Mouse (Mus musculus) stomach, postnatal 0 days (tissue): Measurements from ENCODE around the gene Eif3k. TPM values are rescaled to one million over a fixed set of nuclear protein-coding genes. Genes with fewer than 3 reads are reported as not detected.

Source experiments
- ATAC-seq: fragments of 200-750 bp; cut with Nextera tagmentation; 2 replicates; pipeline ENCODE4 v1.8.0; 2017; ENCODE audit not compliant: low FRiP score, low TSS enrichment
- DNase-seq: peaks from one replicate; pipeline ENCODE4 v3.0.0-alpha.2; 2016; ENCODE audit warnings: low spot score
- H3K27ac ChIP-seq: fragments of 300-500 bp; sonication (generic); replicated peaks from 2 replicates; pipeline ENCODE4 v1.5.1; 2014; ENCODE audit warnings: mild to moderate bottlenecking, control low read depth
- H3K27me3 ChIP-seq: fragments of 300-500 bp; sonication (generic); 2 replicates; pipeline ENCODE4 v1.6.1; 2014; ENCODE audit warnings: low read length; ENCODE audit not compliant: control insufficient read depth, insufficient read depth
- H3K36me3 ChIP-seq: fragments of 300-500 bp; sonication (generic); 2 replicates; pipeline ENCODE4 v1.6.1; 2014; ENCODE audit warnings: low read length, mixed read lengths; ENCODE audit not compliant: control insufficient read depth, insufficient read depth
- H3K4me1 ChIP-seq: fragments of 300-500 bp; sonication (generic); replicated peaks from 2 replicates; pipeline ENCODE4 v1.6.1; 2014; ENCODE audit warnings: antibody characterized with exemption; ENCODE audit not compliant: control insufficient read depth, insufficient read depth
- H3K4me2 ChIP-seq: fragments of 300-500 bp; sonication (generic); replicated peaks from 2 replicates; pipeline ENCODE4 v1.6.1; 2014; ENCODE audit warnings: low read depth, mild to moderate bottlenecking, control low read depth, moderate library complexity
- H3K4me3 ChIP-seq: fragments of 300-500 bp; sonication (generic); 2 replicates; pipeline ENCODE4 v1.5.1; 2014; ENCODE audit warnings: low read depth, low read length, control low read depth
- H3K9ac ChIP-seq: fragments of 300-500 bp; sonication (generic); 2 replicates; pipeline ENCODE4 v1.6.1; 2014; ENCODE audit warnings: mild to moderate bottlenecking, low read length, control low read depth, mixed read lengths
- H3K9me3 ChIP-seq: fragments of 300-500 bp; sonication (generic); 2 replicates; pipeline ENCODE4 v1.6.1; 2016; ENCODE audit warnings: low read length; ENCODE audit not compliant: control insufficient read depth
- CTCF ChIP-seq: IDR thresholded peaks from 2 replicates; pipeline ENCODE4 v1.5.1; 2016; ENCODE audit warnings: antibody characterized with exemption, low read depth, mild to moderate bottlenecking, moderate library complexity
- EP300 ChIP-seq: optimal IDR thresholded peaks from 2 replicates; pipeline ENCODE3; 2016; ENCODE audit warnings: antibody characterized with exemption
- WGBS: fragments of 180-500 bp; shearing (Covaris S2); extraction: QIAGEN DNeasy Blood & Tissue Kit; methylation state at CpG from one replicate; pipeline ENCODE4 v1.1.7; 2014; 5-methylcytosine and 5-hydroxymethylcytosine counted together
- polyA plus RNA-seq: library from polyadenylated mRNA; unstranded; fragments of >200 nt; fragmentation: Nextera tagmentation; extraction: Ambion mirVana; gene quantifications from 2 replicates; pipeline ENCODE4 v1.2.1, GENCODE M21; 2015

The Eif3k gene
- polyA plus RNA-seq, 1 experiment from 2014 or later, result 295 TPM

DNA sequence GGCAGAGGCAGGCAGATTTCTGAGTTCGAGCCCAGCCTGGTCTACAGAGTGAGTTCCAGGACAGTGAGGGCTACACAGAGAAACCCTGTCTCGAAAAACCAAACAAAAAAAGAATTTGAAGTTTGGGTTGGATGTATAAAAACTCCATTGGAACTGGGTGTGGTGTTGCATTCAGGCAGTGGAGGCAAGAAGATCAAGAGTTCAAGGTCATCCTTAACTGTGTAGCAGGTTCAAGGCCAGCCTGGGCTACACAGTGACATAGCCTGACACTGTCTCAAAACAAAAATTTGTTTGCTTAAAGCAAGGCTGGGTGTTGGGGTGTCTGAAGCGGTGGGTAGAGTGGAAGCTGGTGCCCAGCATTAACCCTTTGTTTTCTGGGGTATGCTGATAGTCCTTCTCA lies 11.7 kb upstream of the Eif3k start:
- Histone ChIP-seq H3K4me1 (no peaks in the 10 kb centered on the region), H3K9ac (no peak overlapping the region), H3K9me3 (no peaks in the 10 kb centered on the region), H3K36me3 (no peaks in the 10 kb centered on the region), H3K27ac (no peak overlapping the region), H3K27me3 (no peaks in the 10 kb centered on the region), H3K4me3 (no peak overlapping the region), H3K4me2 (no peak overlapping the region)
- ATAC-seq, result no peak
- DNase-seq, result no peak
- whole genome bisulfite sequencing, result 79% methylated on average over 3 of the region's 3 CpGs
- TF ChIP-seq EP300 (no peak), CTCF (no peak)

DNA sequence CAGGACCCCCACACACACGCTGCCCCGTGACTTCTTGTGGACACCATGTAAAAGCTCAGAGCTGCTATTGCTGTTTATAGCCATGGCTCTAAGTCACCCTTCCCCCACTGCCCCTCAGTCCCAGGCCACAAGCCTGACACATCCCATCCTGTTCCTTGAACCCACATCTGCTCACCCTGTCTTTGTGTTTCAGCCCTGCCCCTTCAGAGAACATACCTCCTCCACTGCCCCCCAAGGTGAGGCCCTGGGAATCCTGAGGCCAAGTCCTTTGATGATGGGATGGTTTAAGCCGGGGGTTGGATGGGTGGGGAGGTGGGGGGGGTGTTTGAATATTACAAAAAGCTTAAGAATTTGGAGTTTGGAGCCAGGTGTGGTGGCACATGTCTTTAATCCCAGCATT lies 11.3 kb upstream of the Eif3k start:
- TF ChIP-seq EP300 (no peak), CTCF (no peak)
- Histone ChIP-seq H3K4me3 (no peak overlapping the region), H3K36me3 (no peaks in the 10 kb centered on the region), H3K4me1 (no peaks in the 10 kb centered on the region), H3K9me3 (no peaks in the 10 kb centered on the region), H3K4me2 (no peak overlapping the region), H3K9ac (no peak overlapping the region), H3K27ac (no peak overlapping the region), H3K27me3 (no peaks in the 10 kb centered on the region)
- DNase-seq (no peak), ATAC-seq (no peak)
- 87% methylated on average over 3 of the region's 3 CpGs for WGBS

DNA sequence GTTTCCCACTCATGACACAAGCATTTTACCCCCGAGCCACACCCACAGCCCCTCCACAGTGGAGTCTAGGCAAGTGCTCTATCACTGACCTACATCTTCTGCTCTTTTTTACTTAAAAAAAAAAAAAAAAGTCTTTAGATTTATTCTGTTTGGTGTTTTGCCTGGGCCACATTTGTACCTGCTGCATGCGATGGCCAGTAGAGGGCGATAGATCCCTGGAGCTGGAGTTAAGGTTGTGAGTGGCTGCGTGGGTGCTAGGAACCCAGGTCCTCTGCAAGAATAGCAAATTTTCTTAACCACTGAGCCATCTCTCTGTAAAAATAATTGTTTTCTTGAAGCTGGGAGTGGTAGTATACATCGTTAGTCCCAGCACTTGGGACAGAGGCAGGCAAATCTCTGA lies 10.0 kb upstream of the Eif3k start:
- TF ChIP-seq EP300 (no peak), CTCF (peak; percentile 58)
- H3K9me3 ChIP-seq, result no peaks in the 10 kb centered on the region

GRCm38 (mm10) chr7:28990766-28991273 lies 9.2 kb upstream of the Eif3k start:
- DNase-seq (no peak), ATAC-seq (no peak)
- Histone ChIP-seq H3K27me3 (no peaks in the 10 kb centered on the region), H3K4me3 (no peak overlapping the region), H3K27ac (no peak overlapping the region), H3K4me1 (no peaks in the 10 kb centered on the region), H3K36me3 (no peaks in the 10 kb centered on the region), H3K9me3 (no peaks in the 10 kb centered on the region), H3K9ac (no peak overlapping the region), H3K4me2 (no peak overlapping the region)
- no peak for TF ChIP-seq EP300
- TF ChIP-seq CTCF, result no peak
- 60% methylated on average over 13 of the region's 14 CpGs for WGBS

More for the DNA sequence above, 10.0 kb upstream of the Eif3k start:
- Histone ChIP-seq H3K27me3 (no peaks in the 10 kb centered on the region), H3K27ac (no peak overlapping the region), H3K4me3 (no peak overlapping the region), H3K36me3 (no peaks in the 10 kb centered on the region), H3K9ac (no peak overlapping the region), H3K4me2 (no peak overlapping the region), H3K4me1 (no peaks in the 10 kb centered on the region)
- 70% methylated on average over 5 of the region's 5 CpGs for WGBS
- ATAC-seq (no peak), DNase-seq (no peak)

DNA sequence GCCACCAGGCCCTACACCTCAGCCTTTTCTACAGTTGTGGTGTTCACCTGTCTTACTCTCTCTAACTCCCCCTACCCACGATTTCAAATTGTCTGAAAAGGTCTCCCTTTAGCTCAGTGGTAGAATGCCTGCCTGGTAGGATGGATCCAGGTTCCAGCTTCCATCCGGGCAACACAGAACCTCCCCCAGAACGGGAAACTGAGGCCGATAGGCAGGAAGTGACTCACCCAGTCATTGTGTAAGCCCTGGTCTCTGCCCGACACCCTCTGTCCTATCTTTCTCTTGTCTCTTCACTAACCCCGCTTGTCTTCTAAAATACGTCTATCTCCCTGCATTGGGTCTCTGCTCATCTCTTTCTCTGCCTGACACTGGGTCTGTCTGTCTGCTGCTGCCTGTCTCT lies 3.5 kb upstream of the Eif3k start:
- Histone ChIP-seq H3K27me3 (no peaks in the 10 kb centered on the region), H3K4me1 (peaks cover 7% of the 10 kb centered on the region; the same call in 1 of the 2 replicates)

DNA sequence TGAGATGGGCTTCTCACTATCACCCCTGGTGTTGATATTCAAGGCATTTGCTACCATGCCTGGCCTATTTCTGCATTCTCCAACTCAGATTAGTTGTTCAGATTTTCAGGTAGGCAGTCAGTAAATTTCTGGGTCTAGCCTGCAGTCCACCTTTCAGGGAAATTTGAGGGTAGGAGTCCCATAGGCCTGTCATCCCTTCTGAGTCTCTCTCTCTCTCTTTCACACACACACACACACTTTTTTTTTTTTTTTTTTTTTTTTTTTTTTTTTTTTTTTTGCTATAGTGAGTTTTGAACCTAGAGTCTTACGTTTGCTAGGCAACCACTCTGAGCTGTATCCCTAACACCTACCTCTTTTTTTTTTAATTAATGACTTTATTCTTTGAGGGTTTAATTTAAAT lies 2.8 kb upstream of the Eif3k start:
- Histone ChIP-seq H3K4me2 (no peak overlapping the region), H3K36me3 (no peaks in the 10 kb centered on the region), H3K9me3 (no peaks in the 10 kb centered on the region), H3K27ac (no peak overlapping the region), H3K4me1 (peaks cover 7% of the 10 kb centered on the region; the same call in 1 of the 2 replicates), H3K27me3 (no peaks in the 10 kb centered on the region), H3K9ac (no peak overlapping the region), H3K4me3 (no peak overlapping the region)
- no peak for ATAC-seq
- DNase-seq, result no peak
- whole genome bisulfite sequencing, result 93% methylated on average over 1 of the region's 1 CpGs
- TF ChIP-seq EP300 (no peak), CTCF (no peak)

More for the DNA sequence above, 3.5 kb upstream of the Eif3k start:
- H3K4me2 ChIP-seq, result no peak overlapping the region
- no peak overlapping the region for H3K27ac ChIP-seq
- H3K4me3 ChIP-seq, result no peak overlapping the region
- 85% methylated on average over 7 of the region's 7 CpGs for WGBS
- no peak for ATAC-seq
- no peaks in the 10 kb centered on the region for H3K9me3 ChIP-seq
- no peak overlapping the region for H3K9ac ChIP-seq
- no peak for TF ChIP-seq EP300
- no peak for TF ChIP-seq CTCF
- no peak for DNase-seq
- H3K36me3 ChIP-seq, result no peaks in the 10 kb centered on the region
